Mouse (Mus musculus) left cerebral cortex, adult 18-20 months (tissue): ENCODE results near the gene Trmt11. TPM values are rescaled to one million over a fixed set of nuclear protein-coding genes. Genes with fewer than 3 reads are reported as not detected.
"Not testable (repeated sequence)": the region's sequence is repeated elsewhere in the genome, so short reads cannot be mapped to it uniquely, and the experiment has no call there.

Experiments used
- DNase-seq, 2 experiments: peaks; one replicate each; pipeline ENCODE4 v3.0.0; 2021 to 2022; ENCODE audit warnings: low spot score in 2 of 2, mixed read lengths in 1 of 2
- total RNA-seq, 2 experiments: library from RNA; stranded (reverse); gene quantifications; 2 replicates each; pipeline ENCODE4 v1.2.3; 2021

Gene Trmt11
- total RNA-seq, 2 experiments from 2014 or later = 9.7 to 9.9 TPM

- DNase-seq = no peak
These were observed 35.9 kb downstream of the Trmt11 start for GRCm38 (mm10) chr10:30564651-30565050.

- DNase-seq = no peak
These were observed 44.6 kb downstream of the Trmt11 start for GRCm38 (mm10) chr10:30555686-30556578.

GRCm38 (mm10) chr10:30552377-30552776 lies 48.2 kb downstream of the Trmt11 start:
- DNase-seq = no peak

- DNase-seq = no peak
These were observed 50.6 kb downstream of the Trmt11 start for GRCm38 (mm10) chr10:30549974-30550373.

GRCm38 (mm10) chr10:30538538-30538815 lies 62.1 kb downstream of the Trmt11 start:
- no peak for DNase-seq

GRCm38 (mm10) chr10:30537734-30538537 lies 62.6 kb downstream of the Trmt11 start:
- peak; percentile 35 to 46 for DNase-seq

GRCm38 (mm10) chr10:30535930-30536329 lies 64.6 kb downstream of the Trmt11 start:
- not testable (repeated sequence) for DNase-seq

- no peak for DNase-seq
These were observed 73.4 kb downstream of the Trmt11 start for GRCm38 (mm10) chr10:30527122-30527521.

- no peak for DNase-seq
These were observed 78.8 kb downstream of the Trmt11 start for GRCm38 (mm10) chr10:30521727-30522126.

- DNase-seq = no peak
These were observed 81.4 kb downstream of the Trmt11 start for GRCm38 (mm10) chr10:30519143-30519542.

GRCm38 (mm10) chr10:30517224-30517623 lies 83.3 kb downstream of the Trmt11 start:
- DNase-seq = no peak

- no peak for DNase-seq
These were observed 83.8 kb downstream of the Trmt11 start for GRCm38 (mm10) chr10:30516771-30517170.

- DNase-seq = no peak
These were observed 95.8 kb downstream of the Trmt11 start for GRCm38 (mm10) chr10:30504736-30505135.

GRCm38 (mm10) chr10:30503168-30503567 lies 97.4 kb downstream of the Trmt11 start:
- no peak for DNase-seq

GRCm38 (mm10) chr10:30502718-30503117 lies 97.8 kb downstream of the Trmt11 start:
- DNase-seq = no peak

GRCm38 (mm10) chr10:30498223-30498622 lies 102.3 kb downstream of the Trmt11 start:
- DNase-seq = not testable (repeated sequence)

Other genes with a start within 250 kb of the Trmt11 start
- 10 to 100 TPM; 48.9 to 49.9 TPM for gene Hint3, start 28.9 kb upstream of the Trmt11 start, total RNA-seq
- gene Ncoa7, start 202.6 kb upstream of the Trmt11 start, total RNA-seq = 100 to 1,000 TPM in 1 of 2 experiments, 10 to 100 TPM in 1; 97.6 to 103 TPM
- gene Hey2, start 242.1 kb upstream of the Trmt11 start, total RNA-seq = 1 to 10 TPM; 6.1 to 6.6 TPM